Mouse (Mus musculus) ES-E14 (cell line): ENCODE results near the gene Tspan32.

Experiments used
- CHD2 ChIP-seq: IDR thresholded peaks from 2 replicates; pipeline ENCODE4 v1.6.1; 2014; ENCODE audit warnings: mild to moderate bottlenecking, low read depth, low read length, inconsistent platforms
- HCFC1 ChIP-seq: IDR thresholded peaks from 2 replicates; pipeline ENCODE4 v1.6.1; 2012; ENCODE audit warnings: low read length, inconsistent platforms, borderline replicate concordance; ENCODE audit not compliant: insufficient read depth
- MAFK ChIP-seq: IDR thresholded peaks from 2 replicates; pipeline ENCODE4 v1.6.1; 2014; ENCODE audit warnings: mild to moderate bottlenecking, low read depth, low read length, inconsistent platforms; ENCODE audit not compliant: insufficient read depth
- ZC3H11A ChIP-seq: IDR thresholded peaks from 2 replicates; pipeline ENCODE4 v1.6.1; 2012; ENCODE audit warnings: low read depth, mild to moderate bottlenecking, inconsistent platforms, low read length, borderline replicate concordance

DNA sequence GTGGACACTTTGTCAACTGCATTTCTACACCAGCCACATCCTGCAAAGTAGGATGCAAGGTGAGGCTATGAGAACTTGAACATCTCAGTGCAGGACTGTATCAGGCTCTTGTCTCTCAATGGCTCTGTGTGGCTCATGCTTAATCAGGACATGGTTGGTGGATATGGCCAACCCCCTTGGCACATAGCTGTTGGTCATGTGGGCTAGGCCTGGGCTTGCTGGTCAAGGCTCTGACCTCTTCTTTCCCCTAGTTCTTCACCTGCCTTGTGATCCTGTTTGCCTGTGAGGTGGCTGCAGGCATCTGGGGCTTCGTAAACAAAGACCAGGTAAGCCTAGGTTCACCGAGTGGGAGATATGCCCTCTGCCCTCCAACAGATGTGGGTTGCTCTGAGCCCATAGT, 60.8 kb downstream of the Tspan32 start:
- no peak for TF ChIP-seq CHD2
- TF ChIP-seq ZC3H11A: no peak
- no peak for TF ChIP-seq MAFK
- TF ChIP-seq HCFC1: no peak
